Mouse (Mus musculus) olfactory bulb, adult 2 months (tissue): Measurements from ENCODE around the gene Apoe.

Experiments used
- CTCF ChIP-seq: fragments of 200-500 bp; IDR thresholded peaks from 2 replicates; pipeline ENCODE4 v1.5.1; 2012; ENCODE audit warnings: low read depth, mild to moderate bottlenecking, low read length, moderate library complexity; ENCODE audit not compliant: insufficient read depth
- POLR2A ChIP-seq: fragments of 200-500 bp; IDR thresholded peaks from 2 replicates; pipeline ENCODE4 v1.6.1; 2012; ENCODE audit warnings: mild to moderate bottlenecking, low read depth, low read length, moderate library complexity; ENCODE audit not compliant: insufficient read depth

- TF ChIP-seq POLR2A (no peak), CTCF (no peak)
Measured at GRCm38 (mm10) chr7:19734178-19734666, 35.2 kb upstream of the Apoe start.
